Mouse (Mus musculus) kidney, adult 18-20 months (tissue): ENCODE measurements around the gene Zcchc24.
A peak's percentile ranks its signal among the peaks of the same experiment; 100 is the strongest.

Source experiments
- DNase-seq: peaks from one replicate; pipeline ENCODE4 v3.0.0; 2021

Gene Zcchc24

DNA sequence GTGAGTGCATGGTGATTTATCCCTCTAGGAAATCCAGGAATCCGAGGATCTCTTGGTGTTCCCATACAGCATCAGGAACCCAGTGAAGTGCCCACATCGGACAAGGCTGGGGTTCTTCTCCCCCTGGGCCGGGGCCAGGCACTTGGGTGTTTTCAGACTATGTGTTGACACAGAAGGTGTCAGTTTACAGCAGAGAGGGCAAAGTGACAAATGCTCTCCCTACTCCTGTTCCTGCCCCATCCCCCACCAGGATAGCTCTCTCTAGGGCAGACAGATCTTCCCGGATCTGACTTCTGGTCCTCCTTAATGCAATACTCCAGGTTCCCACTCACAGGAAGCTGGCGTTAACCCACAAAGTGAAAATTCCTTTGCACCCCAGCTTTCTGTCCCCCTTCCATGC is 5.3 kb upstream of the Zcchc24 start:
- no peak for DNase-seq

DNA sequence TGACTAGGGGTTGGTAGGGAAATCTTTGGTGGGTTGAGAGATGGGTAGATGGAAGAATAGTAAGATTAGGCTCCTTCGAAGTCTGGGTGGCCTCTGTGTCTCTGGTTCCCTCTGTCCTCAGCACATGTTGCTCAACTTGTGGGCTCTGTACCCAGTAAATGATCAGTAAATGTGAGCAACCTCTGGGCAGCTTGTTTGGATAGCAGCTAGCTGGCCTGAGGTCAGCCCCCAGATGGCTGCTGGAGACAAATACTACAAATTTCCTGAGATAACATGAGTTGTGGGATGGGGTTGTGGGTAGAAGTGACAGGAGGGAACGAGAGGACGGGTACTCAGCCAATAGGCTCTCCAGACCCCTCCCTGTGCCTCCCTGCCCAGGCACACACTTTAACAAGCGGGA is 4.2 kb upstream of the Zcchc24 start:
- DNase-seq, result no peak

DNA sequence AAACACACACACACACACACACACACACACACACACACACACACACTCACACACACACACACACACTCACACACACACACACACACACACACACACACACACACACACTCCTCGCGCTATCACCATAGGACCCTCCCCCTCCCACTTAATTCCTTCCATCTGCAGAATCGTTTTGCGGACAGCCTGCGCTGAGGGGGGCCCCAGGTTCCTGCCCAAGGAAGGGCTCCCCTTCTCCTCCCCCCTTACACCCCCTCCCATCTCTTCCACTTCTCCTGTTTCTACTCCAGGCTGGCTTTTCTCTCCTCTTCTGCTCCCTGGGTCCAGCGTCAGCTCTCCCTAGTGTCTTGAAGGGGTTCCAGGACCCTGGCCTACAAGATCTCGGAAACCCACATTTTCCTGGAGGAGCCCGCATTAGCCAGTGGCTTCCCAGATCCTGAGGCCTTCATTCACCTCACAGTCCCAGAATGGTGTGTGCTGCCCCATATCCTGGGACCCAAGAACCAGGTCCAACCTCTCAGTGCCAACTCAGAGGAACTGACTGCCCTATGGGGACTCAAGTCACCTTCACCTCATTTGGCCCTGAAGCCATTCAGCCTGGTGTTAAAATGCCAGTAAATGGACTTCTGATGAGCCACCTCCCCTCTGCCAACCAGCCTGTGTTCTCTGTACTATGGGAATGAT is 927 bp upstream of the Zcchc24 start:
- DNase-seq, result no peak

DNA sequence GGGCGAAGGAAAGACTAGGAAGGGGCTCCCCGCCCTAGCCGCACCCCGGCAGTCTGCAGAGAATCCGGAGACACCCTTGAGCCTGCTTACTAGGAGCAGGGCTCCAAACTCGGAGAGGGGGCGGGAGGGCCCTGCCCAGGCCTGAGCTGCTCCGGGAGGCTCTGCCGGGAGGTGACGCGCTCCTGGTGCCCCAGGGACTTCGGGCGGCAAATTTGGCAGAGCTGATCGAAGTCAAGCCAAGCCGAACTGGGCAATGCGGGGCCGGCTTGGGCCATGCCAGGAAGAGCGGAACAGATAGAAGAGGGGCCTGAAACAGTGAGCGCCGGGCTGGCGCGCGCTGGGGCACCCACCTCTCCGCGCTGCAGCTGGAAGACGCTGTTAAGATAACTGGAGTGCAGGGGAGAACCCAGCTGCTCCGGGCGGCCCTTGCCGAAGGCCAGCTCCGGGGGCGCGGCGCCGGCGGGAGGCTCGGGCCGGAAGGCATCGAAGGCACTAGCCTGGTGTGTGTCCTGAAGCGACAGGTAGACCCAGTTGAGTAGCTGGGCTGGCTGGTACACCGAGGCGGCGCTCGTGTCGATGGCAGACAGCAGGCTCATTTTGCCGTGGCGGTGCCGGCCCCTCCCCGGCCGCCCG is 462 bp downstream of the Zcchc24 start:
- DNase-seq, result peak; percentile 43

DNA sequence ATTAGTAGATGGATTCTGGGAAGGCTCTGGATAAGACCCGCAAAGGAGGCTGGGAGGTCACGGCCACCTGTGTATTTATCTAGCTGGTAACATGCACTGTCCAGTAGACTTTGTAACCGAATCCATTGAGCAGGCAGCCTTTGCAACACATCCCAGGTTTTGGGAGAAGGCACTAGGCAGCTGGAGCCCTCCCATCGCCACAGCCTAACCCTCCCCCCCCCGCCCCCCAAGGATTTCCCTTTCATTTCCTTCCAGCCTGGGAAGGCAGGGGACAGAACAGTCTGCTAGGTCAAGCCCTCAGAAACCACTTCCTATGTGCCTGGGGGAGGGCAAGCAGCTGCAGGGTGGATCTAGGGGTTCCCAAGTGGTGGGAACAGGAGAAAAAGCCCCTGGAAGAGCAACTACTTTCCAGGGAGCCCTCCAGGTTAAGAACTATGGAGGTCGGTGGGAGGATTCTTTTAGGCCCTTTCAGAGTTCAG is 1.1 kb downstream of the Zcchc24 start:
- peak; percentile 32 for DNase-seq

DNA sequence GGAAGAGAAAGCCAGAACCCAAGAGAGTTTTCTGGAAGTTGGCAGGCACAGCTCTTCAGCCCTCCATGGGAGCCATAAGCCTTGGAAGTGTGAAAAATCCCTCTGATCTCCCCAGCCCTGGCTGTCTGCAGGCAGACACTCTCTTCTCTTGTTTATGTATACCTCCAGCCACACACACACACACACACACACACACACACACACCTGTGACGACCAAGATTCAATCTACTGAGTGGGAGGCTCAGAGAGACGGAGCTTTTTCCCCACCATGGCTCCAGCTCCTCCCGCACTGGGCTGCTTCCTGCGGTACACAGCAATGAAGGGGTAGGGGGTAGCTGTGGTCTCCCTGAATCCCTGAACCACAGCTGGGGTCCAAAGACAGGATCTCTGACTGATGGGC is 2.4 kb downstream of the Zcchc24 start:
- DNase-seq, result no peak

DNA sequence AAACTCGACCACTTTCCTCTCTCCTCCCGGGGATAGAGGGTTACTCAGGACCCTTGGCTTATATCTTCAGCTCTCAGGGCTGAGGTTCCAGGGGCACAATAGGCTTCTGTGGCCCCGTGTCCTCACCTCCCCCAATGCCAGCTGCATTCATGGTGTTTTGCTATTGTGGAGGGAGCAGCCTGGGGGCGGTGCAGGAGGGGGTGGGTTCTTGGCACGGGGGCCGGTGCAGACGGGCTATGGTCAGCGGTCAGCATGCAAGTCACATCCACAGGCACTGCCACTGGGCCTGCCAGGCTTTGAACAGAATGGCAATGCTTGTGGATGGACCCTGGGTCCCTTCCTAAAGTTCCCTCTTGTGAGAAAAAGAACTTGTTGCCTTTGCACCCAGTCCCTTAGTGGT is 2.9 kb downstream of the Zcchc24 start:
- no peak for DNase-seq

DNA sequence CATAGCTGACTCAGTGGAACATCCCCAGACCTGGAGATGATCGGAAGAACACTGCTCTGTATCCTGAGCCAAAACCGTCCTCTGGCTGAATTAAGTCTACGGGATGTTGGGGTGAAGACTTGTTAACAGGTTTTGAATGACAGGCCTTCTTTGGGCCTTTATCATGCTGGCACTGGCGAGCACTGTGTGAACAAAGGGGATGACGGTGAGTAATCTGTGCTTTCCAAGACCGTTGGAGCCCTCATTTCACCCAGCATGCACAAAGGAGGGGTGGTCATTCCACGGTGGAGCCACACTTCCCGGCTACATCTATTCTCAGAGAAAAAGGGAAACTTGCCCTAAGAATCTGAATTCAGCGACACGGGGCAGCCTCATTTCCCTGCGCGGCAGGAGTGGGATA is 3.7 kb downstream of the Zcchc24 start:
- DNase-seq, result no peak

DNA sequence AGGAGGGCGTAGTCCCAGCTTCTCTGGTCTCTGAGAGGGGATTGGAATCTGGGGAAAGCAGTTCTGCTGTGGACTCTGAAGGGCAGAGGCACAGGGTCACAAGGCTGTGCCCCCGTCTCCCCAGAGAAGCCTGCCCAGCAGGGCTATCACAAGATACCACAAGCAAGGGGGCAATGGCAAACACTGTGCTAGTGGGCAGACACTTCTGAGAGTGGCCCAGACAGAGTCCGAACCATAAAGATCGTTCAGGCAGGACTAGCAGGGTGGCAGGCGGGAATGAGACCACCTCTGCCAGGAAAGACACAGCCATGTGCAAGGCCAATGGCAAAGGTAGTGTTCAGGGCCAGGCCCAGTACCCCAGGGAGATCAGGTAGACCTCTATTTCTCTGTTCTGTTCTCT is 7.7 kb downstream of the Zcchc24 start:
- DNase-seq, result no peak

DNA sequence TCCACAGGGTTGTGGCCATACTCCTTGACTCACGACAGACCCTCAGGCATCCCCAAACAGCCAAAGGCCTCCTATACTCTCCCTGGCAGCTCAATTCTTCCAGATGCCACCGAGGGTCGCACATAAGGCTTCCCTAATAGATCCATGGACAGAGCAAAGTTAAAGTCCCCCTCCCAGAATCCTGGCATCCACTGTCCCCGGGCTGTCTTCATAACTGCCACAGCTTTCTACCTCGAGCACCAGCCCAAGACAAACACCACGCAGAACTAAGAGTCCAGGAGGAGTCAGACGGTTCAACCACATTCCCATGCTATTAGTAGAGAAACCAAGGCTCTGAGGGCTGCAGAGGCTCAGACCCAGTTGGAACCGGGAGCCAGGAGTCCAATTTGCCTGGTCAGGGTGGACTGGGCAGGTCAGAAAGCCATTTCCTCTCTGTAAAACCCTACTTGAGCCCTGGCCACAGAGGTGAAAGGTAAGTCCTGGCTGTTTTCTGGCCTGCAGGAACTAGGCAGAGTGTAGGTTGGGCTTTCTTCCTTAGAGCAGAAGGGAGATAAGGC is 8.8 kb downstream of the Zcchc24 start:
- no peak for DNase-seq

DNA sequence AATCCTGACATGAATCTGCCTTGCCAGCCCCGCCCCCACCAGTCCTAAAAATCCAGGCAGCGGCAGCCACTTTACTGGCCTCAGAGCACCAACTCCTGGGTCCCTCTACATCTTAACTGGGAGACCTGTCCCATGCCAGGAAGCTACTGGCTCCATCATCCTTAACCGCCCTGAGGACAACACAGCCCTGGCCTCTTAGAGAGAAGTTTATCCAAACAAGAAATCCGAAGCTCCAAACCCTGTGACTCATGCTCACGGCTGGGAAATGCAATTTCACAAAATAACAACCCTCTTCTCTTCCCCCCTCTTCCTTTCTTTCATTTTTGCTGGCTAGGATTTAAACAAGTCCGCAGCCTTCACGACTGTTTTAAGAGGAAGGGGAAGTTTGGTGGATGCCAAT is 9.3 kb downstream of the Zcchc24 start:
- DNase-seq, result no peak

DNA sequence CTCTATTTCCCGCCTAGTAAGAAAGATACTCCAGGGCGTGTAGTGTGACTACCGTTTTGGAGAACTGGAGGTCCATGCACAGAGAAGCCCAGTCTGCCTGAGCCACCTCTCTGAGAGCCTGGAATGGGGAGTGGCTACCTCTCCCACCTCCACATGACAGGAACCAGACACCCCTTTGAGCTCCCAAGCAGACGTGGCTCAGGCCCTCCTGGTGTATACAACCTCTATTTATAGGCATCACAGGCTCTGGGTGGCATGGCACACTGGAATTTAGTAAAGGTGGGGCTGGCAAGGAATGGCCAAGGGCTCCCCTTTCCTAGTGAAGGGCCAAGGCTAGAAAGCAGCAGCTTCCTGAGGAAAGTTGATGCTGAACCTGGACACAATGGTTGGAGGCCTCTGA is 10.9 kb downstream of the Zcchc24 start:
- no peak for DNase-seq

DNA sequence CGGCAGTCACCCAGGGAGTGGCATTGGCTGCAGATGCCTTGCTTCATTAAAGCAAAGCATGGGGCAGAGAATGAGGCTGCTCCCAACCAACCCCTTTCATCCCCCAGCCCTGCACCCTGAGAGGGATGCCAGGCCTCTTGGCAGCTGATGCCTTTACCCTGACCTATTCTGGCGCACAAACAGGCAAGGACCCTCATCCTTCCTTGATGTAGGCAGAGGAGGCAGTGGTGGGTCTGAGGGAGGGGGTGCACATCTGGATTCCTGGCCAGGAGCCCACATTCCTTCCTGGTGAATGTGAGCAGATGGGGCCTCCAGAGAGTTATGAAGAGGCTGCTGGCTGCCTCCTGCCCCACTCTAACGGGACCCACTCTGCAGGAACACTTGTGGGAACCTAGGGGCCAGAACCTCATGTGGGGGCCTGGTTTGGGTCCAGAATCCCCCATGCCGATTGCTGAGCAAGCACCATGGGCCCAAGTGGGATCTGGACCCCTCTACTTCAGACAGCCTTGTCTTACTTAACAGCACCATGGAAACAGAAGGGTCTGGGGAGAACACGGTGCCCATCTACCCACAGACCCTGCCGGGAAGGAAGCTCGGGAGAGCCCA is 12.4 kb downstream of the Zcchc24 start:
- DNase-seq, result no peak

DNA sequence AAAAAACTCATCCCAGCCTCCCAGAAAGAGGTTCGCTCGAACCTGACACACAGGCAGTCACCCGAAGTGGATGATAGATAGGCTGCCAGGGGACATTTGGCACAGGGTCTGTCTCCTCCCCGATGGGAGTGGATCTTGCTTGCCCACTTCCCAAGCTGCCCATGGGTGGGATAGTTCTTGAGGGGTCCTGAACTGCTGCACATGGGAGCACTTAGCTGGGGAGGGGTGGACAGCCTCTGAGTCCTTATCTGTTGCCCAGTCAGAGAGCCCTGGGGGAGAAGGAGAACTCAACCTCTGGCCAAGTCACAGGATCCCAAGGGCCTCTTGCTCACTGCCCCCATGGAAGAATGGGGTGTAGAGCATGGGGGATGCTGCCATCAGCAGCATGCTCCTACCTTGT is 13.3 kb downstream of the Zcchc24 start:
- DNase-seq, result no peak

DNA sequence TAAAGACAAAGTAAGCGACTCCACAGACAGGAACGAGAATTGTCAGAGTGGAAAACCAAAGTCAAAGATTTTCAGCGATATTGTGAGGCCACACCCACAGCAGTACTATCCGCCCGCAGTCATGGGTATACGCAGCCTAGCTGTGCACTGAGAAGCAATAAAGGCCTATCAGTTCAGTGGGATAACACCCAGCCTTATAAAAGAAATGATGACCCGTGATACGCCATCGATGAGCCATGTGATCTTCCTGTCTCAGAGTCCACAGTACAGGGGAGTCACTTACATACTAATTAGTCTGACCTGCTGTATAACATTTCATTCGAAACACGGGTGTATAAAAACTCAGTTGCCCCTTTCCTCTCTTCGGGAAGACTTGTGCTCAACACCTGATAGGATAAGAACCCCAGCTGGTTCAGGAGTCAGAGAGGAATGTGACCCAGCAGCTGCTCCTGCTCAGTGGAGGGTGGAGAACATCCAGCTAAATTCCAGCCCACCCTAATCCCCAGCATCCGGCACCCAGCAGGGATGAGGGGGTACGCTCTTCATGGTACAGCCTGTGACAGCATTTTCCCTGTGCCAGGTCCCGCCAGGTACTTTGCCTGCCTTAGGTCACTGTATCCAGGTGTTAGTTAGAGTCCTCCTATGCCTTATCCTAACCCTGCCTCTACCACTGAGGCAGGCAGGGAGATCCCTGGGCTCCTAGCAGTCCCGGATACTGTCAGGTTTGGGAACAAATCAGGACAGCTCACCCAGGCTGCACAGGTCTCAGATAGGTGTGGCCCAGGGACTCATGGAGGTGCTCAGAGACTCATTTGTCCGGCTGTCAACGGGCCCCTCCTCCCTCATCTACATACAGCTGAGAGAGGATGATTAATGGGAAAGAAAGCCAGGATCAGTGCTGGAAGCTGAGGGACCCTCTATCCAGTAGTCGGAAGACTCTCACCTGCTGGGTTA is 14.0 kb downstream of the Zcchc24 start:
- no peak for DNase-seq

DNA sequence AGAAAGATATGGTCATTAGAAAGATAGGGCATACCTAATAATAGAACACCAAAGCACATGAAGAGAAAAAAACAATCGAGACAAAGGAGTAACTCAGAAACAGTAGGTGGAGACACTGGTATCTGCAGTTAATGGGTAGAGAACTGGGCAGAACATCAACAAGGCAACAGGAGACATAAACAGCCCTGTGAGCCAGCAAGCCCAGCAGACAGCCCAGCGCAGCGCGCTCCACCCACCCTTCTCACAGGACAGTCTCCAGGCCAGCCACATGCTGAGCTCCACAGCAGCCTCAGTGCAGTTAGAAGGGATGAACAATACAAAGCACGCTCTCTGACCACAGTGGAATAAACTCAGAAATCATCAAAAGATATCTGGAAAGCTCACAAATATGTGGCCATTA is 15.8 kb downstream of the Zcchc24 start:
- no peak for DNase-seq

DNA sequence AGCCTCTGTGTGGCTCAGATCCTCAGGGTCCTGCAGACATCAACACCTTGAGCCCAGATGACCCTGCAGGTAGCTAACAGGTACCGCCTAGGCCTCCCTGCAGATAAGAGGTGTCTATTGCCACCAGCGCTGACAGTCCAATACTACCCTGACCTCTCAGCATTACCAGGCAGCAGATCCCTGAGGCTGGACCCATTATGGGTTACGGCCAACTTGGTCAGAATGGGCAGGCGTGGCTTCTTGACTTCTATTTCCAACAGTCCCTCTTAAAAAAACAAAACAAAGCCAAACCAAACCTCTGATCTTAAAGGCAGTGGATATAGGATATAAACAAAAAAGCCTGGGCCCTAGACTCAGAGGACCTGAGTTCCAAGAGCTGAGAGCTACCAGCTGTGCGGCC is 17.8 kb downstream of the Zcchc24 start:
- no peak for DNase-seq

DNA sequence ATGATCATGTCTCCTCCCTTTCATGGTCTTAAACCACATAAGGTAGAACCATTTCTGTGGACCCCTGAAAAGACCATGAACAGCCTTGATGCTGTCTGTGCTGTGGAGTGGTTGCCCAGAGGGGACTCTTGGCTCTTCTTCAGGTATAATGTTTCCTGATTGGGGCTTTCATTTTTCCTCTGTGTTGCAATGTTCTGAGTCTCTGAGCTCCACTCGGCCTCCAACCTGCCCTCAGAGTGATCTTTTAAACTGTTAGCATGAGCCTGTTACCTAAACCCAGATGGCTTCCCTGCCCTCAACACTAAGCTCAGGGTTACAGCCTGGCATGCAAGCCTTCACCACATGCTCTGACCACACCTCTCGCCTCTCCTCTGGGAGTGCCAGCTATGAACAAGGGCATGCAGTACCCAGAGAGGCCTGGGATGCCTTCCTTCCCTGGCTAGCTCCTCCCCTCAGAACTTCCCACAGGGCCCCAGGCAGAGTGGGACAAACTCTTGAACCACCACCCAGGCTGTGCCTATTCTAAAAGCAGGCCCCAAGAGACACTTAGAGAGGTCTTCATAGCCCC is 18.3 kb downstream of the Zcchc24 start:
- DNase-seq, result no peak

DNA sequence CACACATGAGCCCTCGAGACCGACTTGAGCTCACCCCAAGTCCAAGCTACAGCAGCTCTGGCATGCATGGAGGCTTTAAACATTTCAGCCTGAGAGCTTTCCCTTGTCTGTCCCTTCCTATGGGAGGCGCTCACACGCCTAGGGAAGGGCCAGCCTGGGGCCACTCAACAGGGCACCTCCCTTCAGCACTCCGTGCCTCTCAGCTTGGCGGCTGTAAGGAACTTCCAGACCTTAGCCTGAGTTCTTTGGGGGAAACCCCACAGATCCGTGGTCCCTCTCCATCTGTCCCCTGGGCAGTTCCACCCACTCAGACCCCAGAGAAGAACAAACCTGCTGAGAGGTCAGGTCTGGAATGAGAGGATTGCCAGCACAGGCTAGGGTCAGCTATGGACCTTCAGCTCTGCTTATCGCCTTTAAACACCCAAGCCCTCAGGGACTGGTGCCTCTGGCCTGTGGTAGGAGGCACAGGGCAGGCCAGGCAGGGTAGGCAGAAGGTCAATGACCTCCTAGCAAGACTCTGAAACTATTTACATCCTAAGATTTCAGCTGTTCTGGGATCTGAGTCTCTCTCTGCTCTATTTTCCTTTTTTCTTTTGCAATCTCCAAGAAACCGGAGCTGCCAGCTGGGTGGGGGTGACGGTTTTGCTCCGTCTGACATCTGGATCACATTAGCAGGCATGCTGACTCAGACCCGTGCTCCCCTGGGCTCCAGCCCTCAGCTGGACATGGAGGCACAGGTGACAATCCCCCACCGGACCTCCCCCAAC is 19.5 kb downstream of the Zcchc24 start:
- no peak for DNase-seq

DNA sequence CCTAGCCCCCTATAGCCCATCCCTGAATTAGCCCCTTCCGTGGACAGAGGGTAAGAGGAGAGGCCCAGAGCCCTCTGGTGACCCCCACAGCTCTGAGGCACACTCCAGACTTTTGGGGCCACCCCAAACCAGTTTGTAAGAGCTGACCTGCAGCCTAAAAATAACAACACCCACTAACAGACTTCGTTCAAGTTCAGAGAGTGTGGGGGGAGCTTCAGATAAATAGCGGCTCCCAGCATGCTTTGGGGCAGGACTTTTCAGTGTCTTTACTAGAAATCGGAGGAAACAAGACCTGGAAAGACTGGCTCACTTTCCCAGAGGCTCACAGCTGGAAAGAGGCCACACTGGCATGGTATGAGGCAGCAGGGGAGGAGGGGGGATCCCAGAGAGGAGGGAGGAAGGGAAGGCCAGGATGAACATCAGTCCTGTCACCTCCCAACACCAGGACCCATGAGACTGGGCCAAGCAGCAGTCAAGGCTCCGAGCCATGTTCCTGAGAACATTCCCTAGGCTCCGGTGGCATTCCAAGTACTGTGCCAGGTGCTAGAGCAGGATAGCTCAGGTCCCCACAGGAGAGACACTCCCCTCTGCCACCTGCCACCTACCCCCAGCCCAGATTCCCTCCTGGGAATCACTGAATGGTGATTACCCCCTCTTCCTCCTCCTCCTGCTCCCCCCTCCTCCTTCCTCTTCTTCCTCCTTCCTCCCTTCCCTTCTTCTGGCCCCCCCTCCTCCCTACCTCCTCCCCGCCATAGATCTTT is 20.7 kb downstream of the Zcchc24 start:
- no peak for DNase-seq
